Mouse (Mus musculus): ENCODE results near the gene Krtap17-1. TPM values are rescaled to one million over a fixed set of nuclear protein-coding genes. Genes with fewer than 3 reads are reported as not detected.

Gene Krtap17-1
- polyA plus RNA-seq, 1 experiment from 2014 or later: not detected

DNA sequence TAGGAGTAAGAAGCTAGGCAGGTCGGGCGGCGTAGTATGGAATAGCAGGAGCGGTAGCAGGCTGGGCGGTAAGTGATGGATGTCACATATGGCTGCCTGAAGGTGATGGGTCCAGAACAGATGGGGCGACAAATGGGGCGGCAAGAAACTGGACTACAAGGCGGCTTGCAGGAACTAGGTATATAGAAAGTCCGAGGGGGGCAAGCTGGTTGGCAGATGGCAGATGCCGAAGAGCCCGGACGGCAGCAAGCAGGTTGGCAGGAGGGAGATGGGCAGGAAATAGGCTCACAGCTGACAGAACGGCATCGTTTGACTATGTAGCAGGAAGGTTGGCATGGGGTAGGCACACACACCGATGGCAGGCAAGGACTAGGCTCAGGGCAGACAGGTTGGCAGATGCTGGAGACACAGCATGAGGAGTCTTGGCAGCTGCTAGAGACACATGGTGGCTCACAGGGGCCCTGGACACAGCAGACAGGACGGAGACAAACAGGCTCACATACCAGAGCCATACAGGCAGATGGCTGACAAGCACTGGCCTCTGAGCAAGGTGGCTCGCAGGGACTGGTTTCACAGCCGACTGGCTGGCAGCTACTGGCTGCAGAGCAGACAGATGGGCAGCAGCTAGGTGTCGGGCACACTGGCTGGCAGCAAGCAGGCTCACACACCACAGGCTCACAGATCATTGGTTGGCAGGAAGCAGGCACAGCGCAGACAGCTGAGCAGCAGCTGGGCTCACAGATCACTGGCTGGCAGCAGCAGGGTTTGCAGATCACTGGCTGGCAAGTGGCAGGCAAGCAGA is 8.3 kb downstream of the Krtap17-1 start:
- Histone ChIP-seq H3K4me2 (ENCODE audit: low read depth, low read length) (no peak overlapping the region), H3K9ac (ENCODE audit: low read depth, low read length) (no peak overlapping the region), H3K4me3 (ENCODE audit: low read depth, low read length) (no peak overlapping the region), H3K36me3 (ENCODE audit: control insufficient read depth, insufficient read depth) (no peaks in the 10 kb centered on the region), H3K9me3 (replicated peaks; ENCODE audit: control insufficient read depth, low read length) (no peaks in the 10 kb centered on the region), H3K27ac (ENCODE audit: low read length) (no peak overlapping the region), H3K4me1 (ENCODE audit: control insufficient read depth, low read depth, low read length) (no peaks in the 10 kb centered on the region), H3K27me3 (ENCODE audit: control insufficient read depth, insufficient read depth, low read depth, low read length) (no peaks in the 10 kb centered on the region)
- 70% methylated on average over 20 of the region's 20 CpGs for WGBS (ENCODE audit: insufficient replicate concordance)
- ATAC-seq (ENCODE audit: low read depth): no peak

DNA sequence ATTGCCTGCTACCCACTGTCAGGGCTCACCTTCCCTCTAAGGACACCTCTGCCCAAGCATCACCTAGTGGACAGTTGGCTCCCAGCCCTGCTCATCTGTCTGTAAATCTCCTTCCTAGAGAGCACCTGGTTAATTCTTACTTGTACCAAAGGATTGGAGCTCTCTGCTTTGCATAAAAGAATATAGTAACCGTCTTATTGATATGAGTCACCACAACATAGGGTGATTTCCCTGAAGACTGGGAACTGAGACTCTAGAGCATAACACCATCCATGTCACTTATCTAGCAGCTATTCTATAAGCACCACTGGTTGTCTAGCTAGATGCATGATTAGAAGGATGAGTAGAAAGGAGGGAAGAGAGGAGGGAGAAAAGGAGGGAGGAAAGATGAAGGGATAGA is 10.4 kb downstream of the Krtap17-1 start:
- Histone ChIP-seq H3K4me2 (ENCODE audit: low read depth, low read length) (no peak overlapping the region), H3K27me3 (ENCODE audit: control insufficient read depth, insufficient read depth, low read depth, low read length) (no peaks in the 10 kb centered on the region), H3K9me3 (replicated peaks; ENCODE audit: control insufficient read depth, low read length) (no peaks in the 10 kb centered on the region), H3K27ac (ENCODE audit: low read length) (no peak overlapping the region), H3K9ac (ENCODE audit: low read depth, low read length) (no peak overlapping the region), H3K4me1 (ENCODE audit: control insufficient read depth, low read depth, low read length) (no peaks in the 10 kb centered on the region), H3K4me3 (ENCODE audit: low read depth, low read length) (no peak overlapping the region), H3K36me3 (ENCODE audit: control insufficient read depth, insufficient read depth) (no peaks in the 10 kb centered on the region)
- ATAC-seq (ENCODE audit: low read depth): no peak
- WGBS (ENCODE audit: insufficient replicate concordance): 74% methylated on average over 1 of the region's 1 CpGs

GRCm38 (mm10) chr11:99982731-99983130 is 11.1 kb downstream of the Krtap17-1 start:
- H3K9me3 ChIP-seq (replicated peaks; ENCODE audit: control insufficient read depth, low read length): no peaks in the 10 kb centered on the region
- H3K36me3 ChIP-seq (ENCODE audit: control insufficient read depth, insufficient read depth): no peaks in the 10 kb centered on the region
- 61% methylated on average over 9 of the region's 9 CpGs for WGBS (ENCODE audit: insufficient replicate concordance)
- H3K4me3 ChIP-seq (ENCODE audit: low read depth, low read length): no peak overlapping the region
- H3K27ac ChIP-seq (ENCODE audit: low read length): no peak overlapping the region
- H3K4me1 ChIP-seq (ENCODE audit: control insufficient read depth, low read depth, low read length): no peaks in the 10 kb centered on the region
- no peaks in the 10 kb centered on the region for H3K27me3 ChIP-seq (ENCODE audit: control insufficient read depth, insufficient read depth, low read depth, low read length)
- no peak overlapping the region for H3K4me2 ChIP-seq (ENCODE audit: low read depth, low read length)
- no peak for ATAC-seq (ENCODE audit: low read depth)
- H3K9ac ChIP-seq (ENCODE audit: low read depth, low read length): no peak overlapping the region

GRCm38 (mm10) chr11:99978953-99979352 is 14.8 kb downstream of the Krtap17-1 start, which contains the start of gene Krtap29-1:
Gene Krtap29-1, minus strand, starts transcription at chr11:99979053.
- Histone ChIP-seq H3K9me3 (replicated peaks; ENCODE audit: control insufficient read depth, low read length) (no peaks in the 10 kb centered on the region), H3K4me3 (ENCODE audit: low read depth, low read length) (no peak within 1 kb of the TSS), H3K27me3 (ENCODE audit: control insufficient read depth, insufficient read depth, low read depth, low read length) (no peaks in the 10 kb centered on the region), H3K4me1 (ENCODE audit: control insufficient read depth, low read depth, low read length) (no peaks in the 10 kb centered on the region), H3K4me2 (ENCODE audit: low read depth, low read length) (no peak within 1 kb of the TSS), H3K9ac (ENCODE audit: low read depth, low read length) (no peak within 1 kb of the TSS), H3K36me3 (ENCODE audit: control insufficient read depth, insufficient read depth) (no peaks in the 10 kb centered on the region), H3K27ac (ENCODE audit: low read length) (no peak within 1 kb of the TSS)
- no peak for ATAC-seq (ENCODE audit: low read depth)
- WGBS (ENCODE audit: insufficient replicate concordance): 54% methylated on average over 5 of the region's 5 CpGs

DNA sequence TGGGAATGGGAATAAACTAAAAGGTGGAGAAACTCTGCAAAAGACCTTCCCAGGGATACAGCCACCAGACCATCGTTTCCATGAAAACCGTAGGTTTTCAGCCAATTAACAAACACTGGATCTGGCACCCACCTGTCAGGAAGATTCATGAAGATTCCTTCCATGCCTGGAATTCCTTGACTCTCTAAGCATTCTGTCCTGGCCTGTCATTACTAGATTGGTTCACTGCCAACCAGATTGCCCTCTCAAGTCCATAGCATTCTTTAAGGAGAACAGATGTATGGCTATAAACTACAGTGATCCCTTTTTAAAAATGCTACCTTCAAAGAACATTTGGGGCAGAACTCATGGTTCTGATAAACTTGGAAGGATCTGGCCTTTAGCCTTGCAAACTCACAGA is 27.8 kb downstream of the Krtap17-1 start:
- H3K9ac ChIP-seq (ENCODE audit: low read depth, low read length): no peak overlapping the region
- H3K9me3 ChIP-seq (replicated peaks; ENCODE audit: control insufficient read depth, low read length): no peaks in the 10 kb centered on the region
- no peak overlapping the region for H3K4me2 ChIP-seq (ENCODE audit: low read depth, low read length)
- no peak overlapping the region for H3K4me3 ChIP-seq (ENCODE audit: low read depth, low read length)
- no peaks in the 10 kb centered on the region for H3K36me3 ChIP-seq (ENCODE audit: control insufficient read depth, insufficient read depth)
- no peak for ATAC-seq (ENCODE audit: low read depth)
- H3K27me3 ChIP-seq (ENCODE audit: control insufficient read depth, insufficient read depth, low read depth, low read length): no peaks in the 10 kb centered on the region
- WGBS (ENCODE audit: insufficient replicate concordance): 31% methylated on average over 2 of the region's 2 CpGs
- no peak overlapping the region for H3K27ac ChIP-seq (ENCODE audit: low read length)
- H3K4me1 ChIP-seq (ENCODE audit: control insufficient read depth, low read depth, low read length): no peaks in the 10 kb centered on the region

DNA sequence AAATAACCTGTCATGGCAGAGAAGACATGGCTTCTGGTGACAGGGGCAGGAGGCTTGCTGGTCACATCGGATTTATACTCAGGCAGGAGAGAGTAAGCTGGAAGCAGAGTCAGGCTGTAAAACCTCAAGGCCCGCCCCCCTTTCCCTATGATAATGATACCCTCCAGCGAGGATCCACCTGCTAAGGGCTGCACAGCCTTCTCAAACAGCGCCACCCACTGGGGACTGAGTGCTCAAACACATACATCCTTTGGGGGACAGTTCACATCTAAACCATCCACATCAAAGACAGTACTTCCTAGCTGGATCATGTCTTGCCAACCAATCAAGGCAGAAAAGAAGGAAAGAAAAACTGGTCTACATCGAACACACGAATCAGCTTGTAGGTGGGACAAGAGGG is 29.6 kb downstream of the Krtap17-1 start:
- no peaks in the 10 kb centered on the region for H3K27me3 ChIP-seq (ENCODE audit: control insufficient read depth, insufficient read depth, low read depth, low read length)
- H3K36me3 ChIP-seq (ENCODE audit: control insufficient read depth, insufficient read depth): no peaks in the 10 kb centered on the region
- no peak overlapping the region for H3K4me2 ChIP-seq (ENCODE audit: low read depth, low read length)
- H3K9me3 ChIP-seq (replicated peaks; ENCODE audit: control insufficient read depth, low read length): no peaks in the 10 kb centered on the region
- H3K4me1 ChIP-seq (ENCODE audit: control insufficient read depth, low read depth, low read length): no peaks in the 10 kb centered on the region
- H3K4me3 ChIP-seq (ENCODE audit: low read depth, low read length): no peak overlapping the region
- H3K27ac ChIP-seq (ENCODE audit: low read length): no peak overlapping the region
- H3K9ac ChIP-seq (ENCODE audit: low read depth, low read length): no peak overlapping the region
- 31% methylated on average over 6 of the region's 6 CpGs for WGBS (ENCODE audit: insufficient replicate concordance)
- ATAC-seq (ENCODE audit: low read depth): no peak

DNA sequence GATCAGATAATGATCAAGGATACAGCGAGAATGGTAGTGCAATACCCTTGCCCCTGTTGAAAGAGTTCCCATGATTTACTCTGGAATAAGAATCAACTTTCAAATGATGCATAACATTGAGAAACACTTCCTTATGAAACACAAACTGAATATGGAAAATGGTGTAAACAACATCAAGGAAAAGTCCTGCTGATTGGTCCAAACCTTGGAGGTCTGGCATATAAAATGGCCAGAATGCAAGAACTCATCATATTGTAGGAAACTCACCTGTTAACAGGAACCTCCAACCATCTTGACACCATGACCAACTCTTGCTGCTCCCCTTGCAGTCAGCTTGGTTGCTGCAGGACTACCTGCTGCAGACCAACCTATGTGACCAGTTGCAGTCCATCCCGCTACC is 45.6 kb downstream of the Krtap17-1 start, which contains the start of gene Krtap9-5:
Gene Krtap9-5 (plus strand): TSS at position 301 of the 400 bp plus-strand sequence.
- 55% methylated on average over 2 of the region's 2 CpGs for WGBS (ENCODE audit: insufficient replicate concordance)
- H3K9ac ChIP-seq (ENCODE audit: low read depth, low read length): no peak within 1 kb of the TSS
- ATAC-seq (ENCODE audit: low read depth): no peak
- H3K36me3 ChIP-seq (ENCODE audit: control insufficient read depth, insufficient read depth): no peaks in the 10 kb centered on the region
- H3K4me2 ChIP-seq (ENCODE audit: low read depth, low read length): no peak within 1 kb of the TSS
- H3K27me3 ChIP-seq (ENCODE audit: control insufficient read depth, insufficient read depth, low read depth, low read length): no peaks in the 10 kb centered on the region
- no peak within 1 kb of the TSS for H3K4me3 ChIP-seq (ENCODE audit: low read depth, low read length)
- H3K27ac ChIP-seq (ENCODE audit: low read length): no peak within 1 kb of the TSS
- no peaks in the 10 kb centered on the region for H3K4me1 ChIP-seq (ENCODE audit: control insufficient read depth, low read depth, low read length)
- no peaks in the 10 kb centered on the region for H3K9me3 ChIP-seq (replicated peaks; ENCODE audit: control insufficient read depth, low read length)

Other genes starting within 250 kb of the Krtap17-1 start
- not detected in 2 replicates for gene Gm11595, start 221.1 kb downstream of the Krtap17-1 start, polyA plus RNA-seq (2015; fragmentation: Nextera tagmentation; extraction: Ambion mirVana)
- not detected in 2 replicates for gene Krtap4-8, start 213.3 kb downstream of the Krtap17-1 start, polyA plus RNA-seq (2015; fragmentation: Nextera tagmentation; extraction: Ambion mirVana)
- not detected in 2 replicates for gene Krtap4-9, start 208.8 kb downstream of the Krtap17-1 start, polyA plus RNA-seq (2015; fragmentation: Nextera tagmentation; extraction: Ambion mirVana)
- gene Gm11596, start 200.5 kb downstream of the Krtap17-1 start, polyA plus RNA-seq (2015; fragmentation: Nextera tagmentation; extraction: Ambion mirVana): not detected in 2 replicates
- gene Gm11569, start 195.1 kb downstream of the Krtap17-1 start, polyA plus RNA-seq (2015; fragmentation: Nextera tagmentation; extraction: Ambion mirVana): not detected in 2 replicates
- not detected in 2 replicates for gene Gm11554, start 189.5 kb downstream of the Krtap17-1 start, polyA plus RNA-seq (2015; fragmentation: Nextera tagmentation; extraction: Ambion mirVana)
- not detected in 2 replicates for gene Krtap4-13, start 184.1 kb downstream of the Krtap17-1 start, polyA plus RNA-seq (2015; fragmentation: Nextera tagmentation; extraction: Ambion mirVana)
- gene Gm11564, start 178.3 kb downstream of the Krtap17-1 start, polyA plus RNA-seq (2015; fragmentation: Nextera tagmentation; extraction: Ambion mirVana): not detected in 2 replicates
- not detected in 2 replicates for gene 2300003K06Rik, start 155.9 kb downstream of the Krtap17-1 start, polyA plus RNA-seq (2015; fragmentation: Nextera tagmentation; extraction: Ambion mirVana)
- gene Krtap4-16, start 142.4 kb downstream of the Krtap17-1 start, polyA plus RNA-seq (2015; fragmentation: Nextera tagmentation; extraction: Ambion mirVana): not detected in 2 replicates
- gene Gm11568, start 136.1 kb downstream of the Krtap17-1 start, polyA plus RNA-seq (2015; fragmentation: Nextera tagmentation; extraction: Ambion mirVana): not detected in 2 replicates
- not detected in 2 replicates for gene Gm11559, start 129.5 kb downstream of the Krtap17-1 start, polyA plus RNA-seq (2015; fragmentation: Nextera tagmentation; extraction: Ambion mirVana)
- not detected in 2 replicates for gene Krtap9-1, start 120.6 kb downstream of the Krtap17-1 start, polyA plus RNA-seq (2015; fragmentation: Nextera tagmentation; extraction: Ambion mirVana)
- not detected in 2 replicates for gene Gm11567, start 114.8 kb downstream of the Krtap17-1 start, polyA plus RNA-seq (2015; fragmentation: Nextera tagmentation; extraction: Ambion mirVana)
- not detected in 2 replicates for gene Krtap31-1, start 86.1 kb downstream of the Krtap17-1 start, polyA plus RNA-seq (2015; fragmentation: Nextera tagmentation; extraction: Ambion mirVana)
- not detected in 2 replicates for gene Gm11565, start 79.2 kb downstream of the Krtap17-1 start, polyA plus RNA-seq (2015; fragmentation: Nextera tagmentation; extraction: Ambion mirVana)
- gene Krtap31-2, start 57.7 kb downstream of the Krtap17-1 start, polyA plus RNA-seq (2015; fragmentation: Nextera tagmentation; extraction: Ambion mirVana): not detected in 2 replicates
- gene Krtap9-5, start 45.5 kb downstream of the Krtap17-1 start, polyA plus RNA-seq (2015; fragmentation: Nextera tagmentation; extraction: Ambion mirVana): not detected in 2 replicates
- not detected in 2 replicates for gene Krtap29-1, start 14.9 kb downstream of the Krtap17-1 start, polyA plus RNA-seq (2015; fragmentation: Nextera tagmentation; extraction: Ambion mirVana)
- not detected in 2 replicates for gene Krtap16-1, start 7.4 kb downstream of the Krtap17-1 start, polyA plus RNA-seq (2015; fragmentation: Nextera tagmentation; extraction: Ambion mirVana)
- not detected in 2 replicates for gene Krt33a, start 22.2 kb upstream of the Krtap17-1 start, polyA plus RNA-seq (2015; fragmentation: Nextera tagmentation; extraction: Ambion mirVana)
- gene Krt33b, start 35.9 kb upstream of the Krtap17-1 start, polyA plus RNA-seq (2015; fragmentation: Nextera tagmentation; extraction: Ambion mirVana): not detected in 2 replicates
- gene Krt34, start 47.6 kb upstream of the Krtap17-1 start, polyA plus RNA-seq (2015; fragmentation: Nextera tagmentation; extraction: Ambion mirVana): not detected in 2 replicates
- gene Krt31, start 56.6 kb upstream of the Krtap17-1 start, polyA plus RNA-seq (2015; fragmentation: Nextera tagmentation; extraction: Ambion mirVana): not detected in 2 replicates
- not detected in 2 replicates for gene Krt32, start 94.2 kb upstream of the Krtap17-1 start, polyA plus RNA-seq (2015; fragmentation: Nextera tagmentation; extraction: Ambion mirVana)
- not detected in 2 replicates for gene Krt35, start 102.2 kb upstream of the Krtap17-1 start, polyA plus RNA-seq (2015; fragmentation: Nextera tagmentation; extraction: Ambion mirVana)
- not detected in 2 replicates for gene Krt36, start 111.6 kb upstream of the Krtap17-1 start, polyA plus RNA-seq (2015; fragmentation: Nextera tagmentation; extraction: Ambion mirVana)
- gene Krt13, start 127.6 kb upstream of the Krtap17-1 start, polyA plus RNA-seq (2015; fragmentation: Nextera tagmentation; extraction: Ambion mirVana): not detected in 2 replicates
- 0.07 and 0.12 TPM in 2 replicates for gene Krt15, start 141.9 kb upstream of the Krtap17-1 start, polyA plus RNA-seq (2015; fragmentation: Nextera tagmentation; extraction: Ambion mirVana)
- 2.8 and 9.4 TPM in 2 replicates for gene Krt19, start 154.7 kb upstream of the Krtap17-1 start, polyA plus RNA-seq (2015; fragmentation: Nextera tagmentation; extraction: Ambion mirVana)
- not detected in 2 replicates for gene Krt9, start 199.3 kb upstream of the Krtap17-1 start, polyA plus RNA-seq (2015; fragmentation: Nextera tagmentation; extraction: Ambion mirVana)
- gene Krt14, start 213.6 kb upstream of the Krtap17-1 start, polyA plus RNA-seq (2015; fragmentation: Nextera tagmentation; extraction: Ambion mirVana): 0.16 and 0.31 TPM in 2 replicates